Mouse (Mus musculus) spleen, adult 18-20 months (tissue): ENCODE data around the gene Ticam1.
"Not testable (repeated sequence)": the region's sequence is repeated elsewhere in the genome, so short reads cannot be mapped to it uniquely, and the experiment has no call there.

ENCODE experiments used
- DNase-seq, 2 experiments: peaks; one replicate each; pipeline ENCODE4 v3.0.0; 2022; ENCODE audit warnings: mixed read lengths in 2 of 2

The Ticam1 gene

DNA sequence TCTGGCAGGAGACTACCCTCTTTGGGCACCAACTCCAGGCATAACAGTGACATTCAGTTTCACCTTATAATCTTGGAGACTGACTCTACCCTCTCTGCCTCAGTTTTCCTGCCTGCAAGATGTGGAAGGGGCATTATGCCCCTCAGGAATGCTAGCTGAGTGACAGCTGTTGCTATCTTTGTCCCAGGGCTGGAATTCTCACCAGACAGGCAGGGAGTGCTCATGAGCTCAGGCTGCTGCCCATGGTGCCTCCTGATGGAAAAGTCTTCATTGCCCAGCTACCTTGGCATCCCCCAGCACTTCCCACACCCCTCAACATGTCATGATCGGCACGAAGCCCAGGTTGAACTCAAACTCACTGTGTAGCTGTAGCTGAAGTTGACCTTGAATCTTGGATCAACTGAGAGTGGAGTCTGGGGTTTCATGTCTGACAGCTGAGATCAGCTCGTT is 13.9 kb downstream of the Ticam1 start:
- DNase-seq: no peak

DNA sequence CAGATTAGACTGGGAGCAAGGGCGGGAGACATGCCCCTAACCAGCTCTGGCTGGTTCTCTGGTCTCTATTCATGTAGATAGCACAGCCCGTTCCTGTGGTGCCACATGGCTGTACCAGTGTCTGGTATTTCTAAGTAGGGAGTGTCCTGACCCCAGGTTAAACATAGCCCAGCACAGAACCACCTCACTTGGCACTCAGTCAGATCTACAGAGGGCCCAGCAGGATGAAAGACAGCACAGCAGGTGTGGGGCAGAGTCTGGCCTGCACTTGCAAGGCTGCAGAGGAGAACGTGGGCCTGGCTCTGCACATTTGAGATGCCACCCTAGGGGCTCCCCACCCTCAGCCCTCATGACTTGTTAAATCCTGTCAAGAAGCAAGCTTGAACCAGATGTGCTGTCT is 15.4 kb downstream of the Ticam1 start:
- DNase-seq: no peak

DNA sequence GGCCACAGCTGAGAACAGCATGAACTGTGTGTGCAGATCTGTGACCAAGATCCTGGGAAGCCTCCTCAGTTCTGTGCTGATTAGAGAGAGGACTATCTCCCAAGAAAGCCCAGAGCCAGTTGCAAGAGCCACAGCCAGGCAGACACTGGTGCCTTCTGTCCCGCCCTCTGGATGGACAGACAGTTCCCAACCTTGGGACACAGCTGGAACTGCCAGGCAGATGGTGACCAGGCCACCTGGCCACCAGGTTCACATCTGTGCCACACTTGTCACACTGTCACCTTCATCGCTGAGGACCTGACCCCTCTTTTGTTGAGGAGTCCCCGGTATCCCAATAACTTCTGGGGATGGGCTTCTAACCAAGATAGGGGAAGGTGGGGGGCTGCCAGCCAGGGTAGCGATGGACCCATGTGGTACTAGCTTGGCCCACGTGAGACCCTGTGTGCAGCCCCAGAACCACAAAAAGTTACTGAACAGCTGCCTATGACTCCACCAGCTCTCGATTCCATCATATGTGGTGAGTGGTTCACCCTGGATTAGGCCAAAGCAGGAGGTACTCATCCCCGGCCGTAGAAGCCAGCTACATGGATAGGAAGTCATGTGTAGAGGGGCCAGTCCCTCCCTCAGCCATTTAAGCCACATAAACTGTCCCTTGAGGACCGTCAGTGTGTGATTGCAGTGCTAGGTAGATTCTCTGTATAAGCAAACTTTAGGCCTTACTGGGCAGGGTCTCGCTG is 17.1 kb downstream of the Ticam1 start:
- DNase-seq: no peak

GRCm38 (mm10) chr17:56258812-56259211 is 17.8 kb downstream of the Ticam1 start:
- DNase-seq: not testable (repeated sequence)

DNA sequence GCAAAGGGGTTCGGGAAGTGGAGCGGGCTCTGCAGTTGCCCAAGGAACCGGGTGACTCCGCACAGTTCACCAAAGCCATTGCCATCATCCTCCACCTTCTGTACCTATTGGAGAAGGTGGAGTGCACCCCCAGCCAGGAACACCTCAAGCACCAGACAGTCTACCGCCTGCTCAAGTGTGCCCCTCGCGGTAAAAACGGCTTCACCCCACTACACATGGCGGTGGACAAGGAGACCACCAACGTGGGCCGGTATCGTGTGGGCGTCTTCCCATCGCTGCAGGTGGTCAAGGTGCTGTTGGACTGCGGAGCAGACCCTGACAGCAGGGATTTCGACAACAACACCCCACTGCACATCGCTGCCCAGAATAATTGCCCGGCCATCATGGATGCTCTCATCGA is 18.3 kb downstream of the Ticam1 start:
- DNase-seq: not testable (repeated sequence)

GRCm38 (mm10) chr17:56257181-56257894 is 19.2 kb downstream of the Ticam1 start:
- no peak for DNase-seq

DNA sequence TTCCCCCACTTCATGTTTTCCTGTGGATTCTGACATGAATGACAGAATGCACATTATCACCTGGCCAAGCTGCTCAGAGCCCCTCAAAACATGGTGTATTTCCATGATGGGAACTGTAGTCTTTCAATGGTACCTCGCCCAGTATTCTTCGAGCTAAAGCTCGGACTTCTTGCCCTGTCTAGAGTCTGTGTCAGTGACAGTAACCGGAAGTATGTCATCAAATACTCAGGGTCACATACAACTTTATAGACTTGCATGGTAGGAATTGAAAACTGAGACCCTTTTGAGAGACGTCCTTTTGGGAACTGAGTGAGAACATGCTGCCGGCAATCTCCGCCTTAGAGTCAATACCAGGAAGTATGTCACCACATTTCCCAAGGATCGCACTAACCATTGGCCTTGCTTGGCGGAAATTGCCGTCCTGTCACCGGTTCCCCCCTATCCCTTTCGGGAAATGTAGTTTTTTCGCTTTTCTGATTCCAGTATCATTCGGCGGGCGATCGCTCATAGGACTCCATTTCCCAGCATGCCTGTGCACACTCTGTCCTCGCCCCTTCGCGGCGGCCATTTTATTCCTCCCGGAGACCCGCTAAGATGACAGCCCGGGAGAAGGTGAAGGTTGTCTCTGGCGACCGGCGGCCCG is 20.2 kb downstream of the Ticam1 start, which contains the start of gene Fem1a:
TSS of gene Fem1a (plus strand) at position 572 of the 643 bp plus-strand sequence.
- DNase-seq: peak; percentile 82 to 87

DNA sequence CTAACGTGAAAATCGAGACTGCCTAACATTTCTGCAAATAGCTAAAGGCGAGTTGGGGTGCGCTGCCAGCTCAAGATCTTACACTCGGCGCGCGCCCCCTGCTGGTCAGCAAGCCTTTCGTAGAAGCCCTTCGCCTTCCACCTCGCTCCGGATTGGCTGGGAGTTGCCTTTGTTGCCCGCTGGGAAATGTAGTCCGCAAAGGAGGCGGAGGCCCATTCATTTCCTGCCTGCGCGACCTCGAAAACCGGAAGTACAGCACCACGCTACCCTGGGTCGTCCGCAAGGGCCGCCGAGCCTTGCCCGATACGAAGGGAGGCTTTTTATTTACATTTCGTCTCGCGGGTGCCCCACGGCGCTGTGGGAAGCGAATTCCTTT is 20.7 kb downstream of the Ticam1 start:
- peak; percentile 94 to 98 for DNase-seq

DNA sequence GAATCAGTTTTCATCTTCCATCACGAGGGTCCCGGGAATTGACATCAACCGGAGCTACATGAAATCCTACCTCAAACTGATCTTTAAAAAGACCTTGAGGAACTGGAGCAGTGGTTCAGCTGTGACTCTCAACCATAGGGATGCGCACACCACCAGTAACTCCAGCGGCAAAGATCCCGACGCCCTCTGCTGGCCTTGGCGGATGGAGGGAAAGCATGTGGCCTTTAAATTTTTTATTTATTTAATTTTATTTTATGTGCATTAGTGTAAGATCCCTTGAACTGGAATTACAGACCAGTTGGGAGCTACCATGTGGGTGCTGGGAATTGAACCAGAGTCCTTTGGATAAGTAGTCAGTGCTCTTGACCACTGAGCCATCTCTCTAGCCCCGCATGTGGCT is 21.2 kb downstream of the Ticam1 start:
- no peak for DNase-seq

DNA sequence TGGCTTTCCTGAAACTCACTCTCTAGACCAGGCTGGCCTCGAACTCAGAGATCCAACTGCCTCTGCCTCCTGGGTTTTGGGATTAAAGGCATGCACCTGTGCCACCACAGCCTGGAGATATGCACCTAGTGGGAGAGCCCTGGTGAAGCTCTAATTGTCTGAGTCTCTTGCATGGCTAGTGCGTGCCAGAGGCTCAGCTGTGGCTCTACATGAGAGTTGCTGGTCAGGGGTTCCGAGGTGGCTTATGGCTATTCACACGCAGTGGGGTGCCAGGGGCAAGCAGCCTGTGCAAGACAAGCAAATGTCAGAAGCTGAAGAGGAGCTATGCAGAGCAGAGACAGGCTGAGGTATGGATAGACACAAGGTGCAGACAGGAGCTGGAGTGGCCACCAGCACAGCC is 21.9 kb downstream of the Ticam1 start:
- no peak for DNase-seq

- peak; percentile 47 to 82 for DNase-seq
Observed at GRCm38 (mm10) chr17:56251136-56251829, 25.3 kb downstream of the Ticam1 start.

DNA sequence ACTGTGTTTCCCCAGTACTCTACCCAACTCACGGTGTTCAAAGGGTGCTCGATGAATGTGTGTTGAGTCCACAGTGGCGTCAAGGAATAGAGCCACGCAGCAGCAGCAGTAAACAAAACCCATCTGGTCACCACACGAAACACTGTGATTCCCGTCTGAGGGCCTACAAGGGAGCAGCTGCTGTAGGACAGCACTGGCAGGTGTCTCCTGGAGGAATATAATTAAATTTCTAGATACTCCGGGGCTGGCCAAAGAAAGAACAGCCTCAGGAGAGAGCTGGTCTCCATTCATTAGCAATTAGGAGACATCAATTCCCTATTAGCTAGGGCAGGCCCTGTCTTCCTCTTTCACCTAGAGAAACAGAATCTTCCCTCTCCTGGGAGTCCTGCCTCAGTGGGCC is 31.0 kb downstream of the Ticam1 start:
- no peak for DNase-seq

- peak; percentile 57 to 77 for DNase-seq
Observed at GRCm38 (mm10) chr17:56241541-56242401, 34.8 kb downstream of the Ticam1 start.

DNA sequence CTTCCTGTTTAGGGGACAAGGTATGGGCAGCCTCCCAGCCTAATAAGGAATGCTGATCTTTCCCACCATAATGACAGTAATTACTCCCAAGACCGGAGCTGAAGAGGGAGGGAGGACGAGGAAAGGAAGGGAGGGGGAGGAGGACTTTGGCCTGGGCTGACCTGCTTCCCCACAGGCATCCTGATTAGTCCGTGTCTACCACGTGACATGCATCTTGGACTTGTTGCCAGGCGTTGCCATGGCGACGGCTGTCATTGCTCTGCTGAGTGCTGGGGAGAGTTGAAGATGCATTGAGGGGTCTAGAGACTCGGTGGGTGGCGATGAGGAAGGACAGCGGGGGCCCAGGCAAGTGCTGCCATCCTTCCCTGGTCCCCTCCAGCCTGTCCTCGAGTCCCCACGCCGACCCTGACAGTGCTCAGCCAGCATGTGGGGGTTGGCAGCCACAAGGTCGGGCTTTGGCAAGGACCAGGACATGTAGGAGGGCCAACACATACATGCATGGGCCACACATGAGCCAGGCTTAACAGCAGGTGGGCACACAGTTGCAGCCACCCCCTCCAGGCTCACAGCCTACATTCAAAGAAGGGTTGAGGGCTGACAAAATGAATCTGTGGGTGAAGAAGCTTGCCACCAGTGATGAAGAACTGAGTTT is 42.6 kb downstream of the Ticam1 start:
- DNase-seq: no peak

GRCm38 (mm10) chr17:56233389-56233788 is 43.2 kb downstream of the Ticam1 start:
- DNase-seq: no peak

DNA sequence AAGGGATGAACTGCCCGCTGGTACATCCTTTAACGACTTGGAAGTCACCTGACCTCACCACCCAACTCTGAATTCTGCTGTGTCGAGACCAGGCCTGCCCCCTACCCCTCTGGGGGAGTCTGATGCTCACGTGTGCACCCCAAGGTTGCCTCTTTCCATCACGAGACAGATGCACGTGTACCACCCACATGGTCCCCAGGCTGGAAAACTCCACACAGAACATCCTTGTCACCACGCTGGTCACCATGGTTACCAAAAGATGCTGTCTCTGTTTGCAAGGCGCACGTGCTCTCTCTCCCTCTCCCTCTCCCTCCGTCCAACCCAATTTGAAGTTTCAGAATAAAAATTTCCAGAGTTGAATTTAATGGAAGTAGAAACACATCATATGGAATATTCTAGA is 46.6 kb downstream of the Ticam1 start:
- no peak for DNase-seq

GRCm38 (mm10) chr17:56226566-56226965 is 50.0 kb downstream of the Ticam1 start:
- DNase-seq: no peak

- DNase-seq: no peak
Observed at GRCm38 (mm10) chr17:56224916-56225315, 51.7 kb downstream of the Ticam1 start.

- no peak for DNase-seq
Observed at GRCm38 (mm10) chr17:56219805-56220204, 56.8 kb downstream of the Ticam1 start.
